Mouse (Mus musculus) limb, embryonic 14.5 days (tissue): ENCODE results near the gene Ap3b1. TPM values are rescaled to one million over a fixed set of nuclear protein-coding genes. Genes with fewer than 3 reads are reported as not detected.

Source experiments
- ATAC-seq: fragments of 200-750 bp; cut with Nextera tagmentation; 2 replicates; pipeline ENCODE4 v1.8.0; 2017; ENCODE audit warnings: low read depth, moderate number of reproducible peaks, moderate TSS enrichment; ENCODE audit not compliant: low FRiP score
- DNase-seq: peaks from one replicate; pipeline ENCODE4 v3.0.0-alpha.2; 2015; ENCODE audit warnings: low spot score
- H3K27ac ChIP-seq: fragments of 300-500 bp; sonication (generic); replicated peaks from 2 replicates; pipeline ENCODE4 v1.5.1; 2014; ENCODE audit warnings: low read depth, mild to moderate bottlenecking, low read length, moderate library complexity, mixed read lengths
- H3K27me3 ChIP-seq: fragments of 300-500 bp; sonication (generic); 2 replicates; pipeline ENCODE4 v1.6.1; 2014; ENCODE audit warnings: low read length, mixed read lengths; ENCODE audit not compliant: control insufficient read depth, insufficient read depth
- H3K36me3 ChIP-seq: fragments of 300-500 bp; sonication (generic); 2 replicates; pipeline ENCODE4 v1.6.1; 2014; ENCODE audit warnings: mild to moderate bottlenecking, low read length, moderate library complexity, mixed read lengths; ENCODE audit not compliant: control insufficient read depth, insufficient read depth
- H3K4me1 ChIP-seq: fragments of 300-500 bp; sonication (generic); 2 replicates; pipeline ENCODE4 v1.6.1; 2014; ENCODE audit warnings: antibody characterized with exemption, low read length, mixed read lengths; ENCODE audit not compliant: control insufficient read depth, insufficient read depth
- H3K4me2 ChIP-seq: fragments of 300-500 bp; sonication (generic); replicated peaks from 2 replicates; pipeline ENCODE4 v1.6.1; 2014; ENCODE audit warnings: low read depth, mild to moderate bottlenecking, low read length, moderate library complexity; ENCODE audit not compliant: severe bottlenecking
- H3K4me3 ChIP-seq: fragments of 300-500 bp; sonication (generic); replicated peaks from 2 replicates; pipeline ENCODE4 v1.5.1; 2014; ENCODE audit warnings: low read length
- H3K9ac ChIP-seq: fragments of 300-500 bp; sonication (generic); 2 replicates; pipeline ENCODE4 v1.6.1; 2014; ENCODE audit warnings: mild to moderate bottlenecking, low read depth, low read length, moderate library complexity; ENCODE audit not compliant: severe bottlenecking
- H3K9me3 ChIP-seq: fragments of 300-500 bp; sonication (generic); 2 replicates; pipeline ENCODE4 v1.6.1; 2016; ENCODE audit warnings: low read length; ENCODE audit not compliant: control insufficient read depth
- POLR2A ChIP-seq: fragments of 200-500 bp; IDR thresholded peaks from 2 replicates; pipeline ENCODE4 v1.8.0; 2012; ENCODE audit warnings: inconsistent platforms, mild to moderate bottlenecking, moderate library complexity, borderline replicate concordance; ENCODE audit not compliant: insufficient read depth, insufficient read length; ENCODE audit errors: extremely low read depth
- WGBS: fragments of 180-500 bp; shearing (Covaris S2); extraction: QIAGEN DNeasy Blood & Tissue Kit; methylation state at CpG from one replicate; pipeline ENCODE4 v1.1.7; 2014; 5-methylcytosine and 5-hydroxymethylcytosine counted together
- polyA plus RNA-seq, 2 experiments: library from polyadenylated mRNA; depleted of rRNA in 1 of 2; stranded (reverse) in 1 of 2; unstranded in 1 of 2; fragments of >200 nt; fragmentation: Nextera tagmentation in 1 of 2; extraction: Ambion mirVana in 1 of 2; gene quantifications; 2 replicates each; pipeline versions ENCODE4 v1.2.1 to v1.2.3; 2012 to 2014

Gene Ap3b1
- polyA plus RNA-seq, 2 experiments, result 41.6 to 54.5 TPM

DNA sequence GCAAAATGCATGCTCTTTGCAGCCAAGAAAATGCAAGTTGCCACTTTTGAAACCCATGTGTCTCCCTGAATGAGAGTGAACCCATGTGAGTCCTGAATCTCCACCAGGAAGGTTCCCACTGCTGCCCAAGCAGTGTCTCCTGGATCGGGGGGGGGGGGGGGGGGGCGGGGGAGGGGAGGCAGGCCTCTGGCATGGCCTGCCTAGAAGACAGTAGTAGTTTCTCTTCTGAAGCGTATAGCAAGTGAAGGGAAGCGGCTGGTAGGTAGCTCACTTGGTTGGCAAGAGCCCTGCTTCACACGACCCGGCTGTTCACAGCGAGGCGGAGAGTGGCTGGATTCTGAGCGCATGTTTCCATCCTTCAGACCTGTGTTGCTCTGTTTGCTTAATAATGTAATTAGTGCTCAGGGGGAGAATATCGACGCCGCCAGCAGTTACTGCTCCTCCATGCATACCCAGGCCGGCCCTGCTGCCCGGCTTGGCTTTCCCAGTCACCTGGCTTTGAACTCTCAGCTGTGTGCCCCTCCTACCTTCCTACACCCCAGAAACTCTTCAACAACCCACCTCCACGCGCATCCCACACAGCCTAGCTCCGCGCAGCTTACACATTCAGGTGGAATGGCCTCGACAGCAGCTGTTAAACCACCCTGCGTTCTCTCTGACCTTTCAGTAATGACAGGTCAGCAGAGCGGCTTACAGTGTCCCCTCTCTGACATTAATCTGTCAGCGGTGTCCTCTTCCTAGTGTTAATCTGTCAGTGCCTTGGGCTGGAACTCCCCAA, 217.8 kb downstream of the Ap3b1 start:
- Histone ChIP-seq H3K4me1 (peaks cover 18% of the 10 kb centered on the region), H3K9ac (no peak overlapping the region), H3K27ac (no peak overlapping the region), H3K4me2 (no peak overlapping the region), H3K4me3 (no peak overlapping the region), H3K9me3 (no peaks in the 10 kb centered on the region), H3K36me3 (no peaks in the 10 kb centered on the region), H3K27me3 (peaks cover 11% of the 10 kb centered on the region; the same call in 1 of the 2 replicates)
- 19% methylated on average over 22 of the region's 22 CpGs for WGBS
- ATAC-seq (no peak), DNase-seq (no peak)
- TF ChIP-seq POLR2A, result no peak

DNA sequence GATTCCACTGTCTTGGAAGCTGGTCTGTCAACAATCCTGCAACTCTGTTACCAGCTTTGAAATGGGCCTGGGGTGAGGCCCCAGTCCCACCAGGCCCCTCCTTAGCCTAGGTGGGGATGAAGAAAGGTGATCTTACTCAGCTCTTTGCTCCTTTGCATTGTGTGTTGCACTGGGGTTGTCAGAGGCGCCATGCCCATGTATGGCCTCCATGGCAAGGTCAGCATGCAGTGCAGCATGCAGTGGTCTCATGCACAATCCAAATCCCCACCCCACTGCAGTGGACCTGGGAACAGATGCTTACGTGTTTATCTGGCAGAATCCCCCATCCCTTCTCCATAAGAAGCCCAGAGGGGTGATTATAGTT, 218.4 kb downstream of the Ap3b1 start:
- ATAC-seq (no peak), DNase-seq (no peak)
- Histone ChIP-seq H3K4me1 (peaks cover 18% of the 10 kb centered on the region), H3K4me3 (no peak overlapping the region), H3K9me3 (no peaks in the 10 kb centered on the region), H3K27me3 (peaks cover 11% of the 10 kb centered on the region; the same call in 1 of the 2 replicates), H3K36me3 (no peaks in the 10 kb centered on the region), H3K27ac (no peak overlapping the region), H3K9ac (no peak overlapping the region), H3K4me2 (no peak overlapping the region)
- WGBS, result 53% methylated on average over 2 of the region's 2 CpGs
- TF ChIP-seq POLR2A, result no peak

DNA sequence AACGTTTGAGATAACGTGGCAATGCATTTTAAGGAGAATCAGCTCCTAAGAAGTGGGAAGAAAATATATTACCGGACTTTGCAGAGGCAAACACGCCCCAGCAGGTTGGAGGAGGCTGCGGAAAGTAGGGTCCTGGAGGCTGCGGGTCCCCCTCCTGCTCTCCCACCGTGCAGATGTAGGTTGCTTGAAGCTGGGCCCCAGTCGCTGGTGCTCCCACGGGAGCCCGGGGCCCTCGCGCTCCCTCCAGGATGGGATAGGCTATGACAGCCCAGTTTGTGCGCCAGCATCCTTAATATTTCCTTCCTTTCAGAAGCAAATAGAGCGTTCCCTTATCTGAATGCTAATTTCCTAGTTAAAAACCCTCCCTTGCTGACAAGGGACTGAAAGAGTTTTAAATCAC, 236.5 kb downstream of the Ap3b1 start:
- ATAC-seq (no peak), DNase-seq (no peak)
- Histone ChIP-seq H3K27me3 (peaks cover 51% of the 10 kb centered on the region), H3K4me1 (peaks cover 12% of the 10 kb centered on the region), H3K4me2 (no peak overlapping the region), H3K27ac (no peak overlapping the region), H3K36me3 (no peaks in the 10 kb centered on the region), H3K9me3 (no peaks in the 10 kb centered on the region), H3K9ac (no peak overlapping the region), H3K4me3 (no peak overlapping the region)
- no peak for TF ChIP-seq POLR2A
- WGBS, result 7% methylated on average over 14 of the region's 14 CpGs

- no peak for ATAC-seq
Measured at GRCm38 (mm10) chr13:94595701-94596361, 237.1 kb downstream of the Ap3b1 start.

DNA sequence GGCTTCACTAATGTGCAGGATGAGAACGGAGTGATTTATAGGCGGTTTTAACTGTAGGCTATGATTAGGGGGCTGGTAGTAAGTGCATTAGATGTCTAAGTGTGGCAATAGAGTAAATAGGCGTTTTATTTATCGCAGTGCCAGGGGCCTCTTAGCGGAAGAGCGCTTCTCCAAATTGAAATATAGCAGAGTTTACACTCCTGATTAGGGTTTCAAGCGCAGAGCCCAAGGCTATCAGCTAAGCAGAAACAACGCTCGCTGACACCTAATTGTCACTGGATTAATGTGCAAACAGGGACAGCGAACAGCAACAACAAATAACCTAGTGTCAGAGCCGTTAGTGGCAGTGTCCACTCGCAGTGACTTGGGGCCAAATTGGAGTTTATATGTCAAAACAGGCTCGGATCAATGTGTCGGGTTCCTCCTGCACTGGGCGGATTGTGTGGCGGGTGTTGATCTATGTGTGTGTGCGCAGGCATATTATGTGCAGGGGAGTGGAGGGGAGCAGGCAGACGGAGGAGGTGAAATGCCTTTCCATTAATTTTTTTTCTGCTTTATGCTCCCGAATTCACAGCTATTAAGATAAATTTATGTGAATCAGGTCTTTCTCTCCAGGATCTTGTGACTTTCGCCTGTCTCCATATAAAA, 237.8 kb downstream of the Ap3b1 start:
- peaks cover 51% of the 10 kb centered on the region for H3K27me3 ChIP-seq
- ATAC-seq, result no peak
- DNase-seq, result peak; percentile 7
- no peaks in the 10 kb centered on the region for H3K36me3 ChIP-seq
- no peak overlapping the region for H3K9ac ChIP-seq
- no peak overlapping the region for H3K27ac ChIP-seq
- H3K4me1 ChIP-seq, result peaks cover 12% of the 10 kb centered on the region
- TF ChIP-seq POLR2A, result no peak
- WGBS, result 6% methylated on average over 20 of the region's 20 CpGs
- H3K4me3 ChIP-seq, result peak overlapping the region; percentile 36
- H3K9me3 ChIP-seq, result no peaks in the 10 kb centered on the region
- peak overlapping the region; percentile 67 for H3K4me2 ChIP-seq

More at GRCm38 (mm10) chr13:94595701-94596361, 237.1 kb downstream of the Ap3b1 start:
- no peak for DNase-seq
- H3K27me3 ChIP-seq, result peaks cover 52% of the 10 kb centered on the region
- H3K4me3 ChIP-seq, result peak overlapping the region; percentile 36
- peak overlapping the region; percentile 67 for H3K4me2 ChIP-seq
- no peak for TF ChIP-seq POLR2A
- no peak overlapping the region for H3K27ac ChIP-seq
- H3K9me3 ChIP-seq, result no peaks in the 10 kb centered on the region
- H3K9ac ChIP-seq, result peak overlapping the region; percentile 34; the same call in 1 of the 2 replicates
- WGBS, result 1% methylated on average over 33 of the region's 38 CpGs
- no peaks in the 10 kb centered on the region for H3K36me3 ChIP-seq
- H3K4me1 ChIP-seq, result peaks cover 12% of the 10 kb centered on the region
